Mouse (Mus musculus) embryonic fibroblast, embryonic 13.5 days (primary cell): ENCODE results near the gene Ppp3r2.

Experiments
- CTCF ChIP-seq: IDR thresholded peaks from 2 replicates; pipeline ENCODE4 v1.5.1; 2011; ENCODE audit warnings: mild to moderate bottlenecking, control low read depth, low read length, moderate library complexity, borderline replicate concordance; ENCODE audit not compliant: insufficient read depth
- POLR2A ChIP-seq: IDR thresholded peaks from 2 replicates; pipeline ENCODE4 v1.6.1; 2011; ENCODE audit warnings: low read depth, mild to moderate bottlenecking, control low read depth, low read length, moderate library complexity

GRCm38 (mm10) chr4:49680171-49680875 is 1.5 kb downstream of the Ppp3r2 start:
- TF ChIP-seq POLR2A, result no peak
- no peak for TF ChIP-seq CTCF
